In the genomic region with DNA sequence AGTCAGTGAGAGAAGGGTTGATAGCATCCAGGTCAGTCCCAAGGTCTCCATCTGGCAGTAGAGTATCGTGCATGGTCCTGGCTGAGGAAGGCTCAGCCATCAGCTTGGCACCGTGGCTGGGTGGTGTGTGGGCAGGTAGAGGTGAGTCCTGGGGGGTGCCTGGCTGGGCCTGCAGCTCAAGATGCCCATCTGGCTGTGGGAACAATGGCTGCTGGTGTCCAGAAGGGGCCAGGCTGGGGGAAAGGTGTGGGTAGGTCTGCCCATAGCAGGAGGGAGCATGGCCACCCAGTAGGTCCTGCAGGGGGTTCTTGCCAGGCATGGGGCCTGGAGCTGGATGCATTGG, we compare ENCODE assay signal across 1 mouse cellular context.
TF ChIP-seq lines count a peak whose summit lies in the region.

No protein-coding gene starts in this region.

TF ChIP-seq in CH12.LX, 34 proteins besides CTCF, POLR2A, EP300 and RAD21:
- no peak for TF ChIP-seq MAZ (IDR thresholded peaks at IDR 0.05; ENCODE audit: low read depth, low read length)
- TF ChIP-seq IRF4 (IDR thresholded peaks at IDR 0.05; ENCODE audit: low read depth, low read length): no peak
- no peak for TF ChIP-seq MAFK (IDR thresholded peaks at IDR 0.05; ENCODE audit: insufficient replicate concordance, low read length)
- TF ChIP-seq GABPA (IDR thresholded peaks at IDR 0.05; ENCODE audit: insufficient replicate concordance, low read depth, low read length): no peak
- no peak for TF ChIP-seq MAX (IDR thresholded peaks at IDR 0.05; ENCODE audit: low read length)
- no peak for TF ChIP-seq BHLHE40 (IDR thresholded peaks at IDR 0.05; ENCODE audit: low read depth, low read length)
- TF ChIP-seq NRF1 (IDR thresholded peaks at IDR 0.05; ENCODE audit: low read depth, low read length): no peak
TF ChIP-seq in CH12.LX: peak in this region for 0.
